Mouse (Mus musculus) liver, embryonic 14.5 days (tissue): ENCODE measurements at regions not wholly inside any gene's neighbourhood (a gene's known extent, or its start where the extent isn't known, plus 50 kb on each side); places are given as distances from the start of the nearest gene placed in this dataset.

Experiments
- ATAC-seq: fragments of 200-750 bp; cut with Nextera tagmentation; 2 replicates; pipeline ENCODE4 v1.8.0; 2017; ENCODE audit warnings: moderate number of reproducible peaks, mild to moderate bottlenecking, moderate library complexity; ENCODE audit not compliant: insufficient read depth
- DNase-seq, 3 experiments: peaks; one replicate each; pipeline ENCODE4 v3.0.0-alpha.2; 2012 to 2013; ENCODE audit warnings: low read depth in 3 of 3, low spot score in 3 of 3
- H3K27ac ChIP-seq: fragments of 300-500 bp; sonication (generic); 2 replicates; pipeline ENCODE4 v1.5.1; 2014; ENCODE audit warnings: moderate library complexity, mild to moderate bottlenecking, control low read depth, inconsistent platforms
- H3K27me3 ChIP-seq: fragments of 300-500 bp; sonication (generic); 2 replicates; pipeline ENCODE4 v1.6.1; 2014; ENCODE audit warnings: mild to moderate bottlenecking, low read length, moderate library complexity; ENCODE audit not compliant: control insufficient read depth, insufficient read depth
- H3K36me3 ChIP-seq: fragments of 300-500 bp; sonication (generic); replicated peaks from 2 replicates; pipeline ENCODE4 v1.6.1; 2014; ENCODE audit warnings: low read depth; ENCODE audit not compliant: control insufficient read depth, insufficient read depth
- H3K4me1 ChIP-seq, 2 experiments: fragments of 200-500 bp in 1 of 2; fragments of 300-500 bp in 1 of 2; sonication (generic) in 1 of 2; replicated peaks; 2 replicates each; pipeline ENCODE4 v1.6.1; 2012 to 2014; ENCODE audit warnings: antibody characterized with exemption in 1 of 2, inconsistent platforms in 1 of 2, low read length in 1 of 2; ENCODE audit not compliant: control insufficient read depth in 2 of 2, insufficient read depth in 2 of 2
- H3K4me2 ChIP-seq: fragments of 300-500 bp; sonication (generic); 2 replicates; pipeline ENCODE4 v1.6.1; 2014; ENCODE audit warnings: low read depth, mild to moderate bottlenecking, control low read depth, moderate library complexity
- H3K4me3 ChIP-seq, 2 experiments: fragments of 200-500 bp in 1 of 2; fragments of 300-500 bp in 1 of 2; sonication (generic) in 1 of 2; 2 replicates each; pipeline ENCODE4 v1.5.1; 2012 to 2014; ENCODE audit warnings: low read depth in 2 of 2, low read length in 2 of 2, mild to moderate bottlenecking in 2 of 2, control low read depth in 1 of 2, inconsistent platforms in 1 of 2, moderate library complexity in 1 of 2; ENCODE audit not compliant: insufficient read depth in 1 of 2
- H3K9ac ChIP-seq: fragments of 300-500 bp; sonication (generic); replicated peaks from 2 replicates; pipeline ENCODE4 v1.6.1; 2014; ENCODE audit warnings: mild to moderate bottlenecking, control low read depth, moderate library complexity
- H3K9me3 ChIP-seq: fragments of 300-500 bp; sonication (generic); 2 replicates; pipeline ENCODE4 v1.6.1; 2016; ENCODE audit warnings: low read length, mixed read lengths; ENCODE audit not compliant: control insufficient read depth
- CTCF ChIP-seq: IDR thresholded peaks from 2 replicates; pipeline ENCODE4 v1.5.1; 2016; ENCODE audit warnings: antibody characterized with exemption, low read depth, control low read depth
- EP300 ChIP-seq: IDR thresholded peaks from 2 replicates; pipeline ENCODE4 v1.6.1; 2016; ENCODE audit warnings: antibody characterized with exemption, low read depth
- WGBS: fragments of 180-500 bp; shearing (Covaris S2); extraction: QIAGEN DNeasy Blood & Tissue Kit; methylation state at CpG from one replicate; pipeline ENCODE4 v1.1.7; 2014; ENCODE audit not compliant: insufficient replicate concordance; 5-methylcytosine and 5-hydroxymethylcytosine counted together

GRCm38 (mm10) chr1:169071366-169071765 is 459.9 kb downstream of the Nuf2 start:
- Histone ChIP-seq H3K4me3 (no peak overlapping the region), H3K9ac (no peak overlapping the region), H3K27me3 (no peaks in the 10 kb centered on the region), H3K4me2 (no peak overlapping the region), H3K27ac (no peak overlapping the region), H3K4me1 (no peaks in the 10 kb centered on the region), H3K36me3 (no peaks in the 10 kb centered on the region), H3K9me3 (no peaks in the 10 kb centered on the region)
- ATAC-seq (no peak), DNase-seq (no peak)
- 78% methylated on average over 4 of the region's 4 CpGs for WGBS
- TF ChIP-seq CTCF (no peak), EP300 (no peak)

- no peak overlapping the region for H3K9ac ChIP-seq
- no peak overlapping the region for H3K27ac ChIP-seq
- H3K9me3 ChIP-seq: no peaks in the 10 kb centered on the region
- no peaks in the 10 kb centered on the region for H3K4me1 ChIP-seq
- no peak overlapping the region for H3K4me2 ChIP-seq
- no peaks in the 10 kb centered on the region for H3K36me3 ChIP-seq
- no peak for DNase-seq
- TF ChIP-seq EP300 (no peak), CTCF (no peak)
- no peak for ATAC-seq
- no peaks in the 10 kb centered on the region for H3K27me3 ChIP-seq
- WGBS: 44% methylated on average over 3 of the region's 3 CpGs
- H3K4me3 ChIP-seq: no peak overlapping the region
Observed at GRCm38 (mm10) chr1:169069647-169070046, 461.6 kb downstream of the Nuf2 start.

DNA sequence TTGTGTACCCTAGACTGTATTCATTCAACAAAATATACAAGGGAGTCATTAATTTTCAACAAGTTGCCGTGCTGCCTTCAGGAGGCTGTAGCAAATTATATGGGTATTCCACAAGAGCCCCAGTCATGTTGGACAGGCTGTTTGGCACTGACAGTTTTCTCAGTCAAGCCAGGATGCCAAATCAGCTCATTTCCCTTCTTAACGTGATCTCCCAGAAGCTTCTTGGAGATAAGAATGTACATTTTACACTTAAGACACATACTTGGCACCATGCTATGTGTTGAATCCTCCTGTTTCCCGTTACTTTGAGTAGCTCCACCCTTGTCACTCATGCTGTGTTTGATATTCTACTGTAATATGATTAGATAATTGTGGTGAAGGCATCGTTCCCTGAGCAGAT is 464.5 kb downstream of the Nuf2 start:
- Histone ChIP-seq H3K36me3 (no peaks in the 10 kb centered on the region), H3K9ac (no peak overlapping the region), H3K9me3 (no peaks in the 10 kb centered on the region), H3K4me1 (no peaks in the 10 kb centered on the region), H3K27me3 (no peaks in the 10 kb centered on the region), H3K4me2 (no peak overlapping the region), H3K27ac (no peak overlapping the region), H3K4me3 (no peak overlapping the region)
- WGBS: 40% methylated on average over 4 of the region's 4 CpGs
- DNase-seq (no peak), ATAC-seq (no peak)
- TF ChIP-seq EP300 (no peak), CTCF (no peak)

- TF ChIP-seq EP300 (no peak), CTCF (no peak)
- no peak for ATAC-seq
- Histone ChIP-seq H3K27me3 (no peaks in the 10 kb centered on the region), H3K9me3 (no peaks in the 10 kb centered on the region), H3K4me3 (no peak overlapping the region), H3K9ac (no peak overlapping the region), H3K4me2 (no peak overlapping the region), H3K36me3 (no peaks in the 10 kb centered on the region), H3K27ac (no peak overlapping the region), H3K4me1 (no peaks in the 10 kb centered on the region)
- WGBS: 73% methylated on average over 6 of the region's 6 CpGs
- DNase-seq: no peak
Observed at GRCm38 (mm10) chr1:169060627-169061026, 470.6 kb downstream of the Nuf2 start.

- 62% methylated on average over 5 of the region's 5 CpGs for WGBS
- H3K9ac ChIP-seq: no peak overlapping the region
- H3K4me1 ChIP-seq: no peaks in the 10 kb centered on the region
- H3K27me3 ChIP-seq: no peaks in the 10 kb centered on the region
- TF ChIP-seq CTCF: no peak
- TF ChIP-seq EP300: no peak
- no peak for DNase-seq
- no peak for ATAC-seq
- H3K4me3 ChIP-seq: no peak overlapping the region
- H3K27ac ChIP-seq: no peak overlapping the region
- no peaks in the 10 kb centered on the region for H3K9me3 ChIP-seq
- no peaks in the 10 kb centered on the region for H3K36me3 ChIP-seq
- H3K4me2 ChIP-seq: no peak overlapping the region
Observed at GRCm38 (mm10) chr1:169060145-169060544, 471.1 kb downstream of the Nuf2 start.
